Mouse (Mus musculus) kidney, adult 11 months (tissue): ENCODE measurements around the gene Gm21773.
"Not testable (repeated sequence)": the region's sequence is repeated elsewhere in the genome, so short reads cannot be mapped to it uniquely, and the experiment has no call there.

ENCODE experiments used
- DNase-seq: peaks from one replicate; pipeline ENCODE4 v3.0.0; 2022

Gene Gm21773

DNA sequence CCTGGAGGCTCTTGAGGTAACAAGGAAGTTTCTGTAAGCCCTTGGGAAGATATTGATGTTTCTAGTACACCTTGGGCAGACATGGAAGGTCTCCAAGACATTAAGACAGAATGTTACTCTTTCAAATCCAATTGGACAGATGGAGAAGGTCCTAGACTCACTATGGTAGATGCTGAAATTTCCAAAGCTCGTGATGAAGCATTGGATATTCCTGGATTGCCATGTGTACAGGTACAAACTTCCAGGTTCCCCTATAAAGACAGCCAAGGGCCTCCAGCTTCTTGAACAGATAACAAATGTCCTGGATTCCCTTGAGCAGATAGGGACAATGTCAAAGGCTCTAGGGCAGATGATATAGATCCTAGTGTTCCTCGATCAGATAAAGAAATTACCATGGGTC lies at the start of gene Gm21773:
Gene Gm21773, minus strand, starts transcription at position 101 of the 400 bp plus-strand sequence.
- DNase-seq: not testable (repeated sequence)
